Mouse (Mus musculus): ENCODE data around the gene Shisal2b. TPM values are rescaled to one million over a fixed set of nuclear protein-coding genes. Genes with fewer than 3 reads are reported as not detected.
A peak's percentile ranks its signal among the peaks of the same experiment; 100 is the strongest.

Gene Shisal2b
- polyA plus RNA-seq, 2 experiments from 2014 or later = 0.54 TPM; not detected in 1

- peak; percentile 90 for ATAC-seq
Measured at GRCm38 (mm10) chr13:104816635-104817571, 46.8 kb downstream of the Shisal2b start, which contains the start of gene Cwc27. Cwc27 (minus strand) TSS chr13:104817142.

GRCm38 (mm10) chr13:104816270-104816634, 47.4 kb downstream of the Shisal2b start:
- peak; percentile 9 for ATAC-seq

- peak; percentile 77 for ATAC-seq
Measured at GRCm38 (mm10) chr13:104805681-104806080, 58.0 kb downstream of the Shisal2b start.

GRCm38 (mm10) chr13:104799566-104800182, 64.0 kb downstream of the Shisal2b start:
- no peak for ATAC-seq

- no peak for ATAC-seq
Measured at GRCm38 (mm10) chr13:104799067-104799466, 64.6 kb downstream of the Shisal2b start.

Other genes with a start within 250 kb of the Shisal2b start
- 10 to 100 TPM; 10.7 to 19.2 TPM for gene Srek1ip1, start 71.4 kb downstream of the Shisal2b start, polyA plus RNA-seq (2017; shearing (Covaris generic))
- 10 to 100 TPM; 37.9 to 48.4 TPM for gene Cwc27, start 46.8 kb downstream of the Shisal2b start, polyA plus RNA-seq (2017; shearing (Covaris generic))
- gene Rgs7bp, start 191.0 kb upstream of the Shisal2b start, polyA plus RNA-seq (2017; shearing (Covaris generic)) = not detected
- gene 4933425L06Rik, start 218.2 kb upstream of the Shisal2b start, polyA plus RNA-seq (2017; shearing (Covaris generic)) = not detected